Mouse (Mus musculus) urinary bladder, adult 18-20 months (tissue): ENCODE measurements around the gene Hid1.
"Not testable (repeated sequence)": the region's sequence is repeated elsewhere in the genome, so short reads cannot be mapped to it uniquely, and the experiment has no call there.

Experiments used
- DNase-seq, 2 experiments: peaks; one replicate each; pipeline ENCODE4 v3.0.0; 2022; ENCODE audit warnings: low spot score in 2 of 2, mixed read lengths in 2 of 2

The Hid1 gene

DNA sequence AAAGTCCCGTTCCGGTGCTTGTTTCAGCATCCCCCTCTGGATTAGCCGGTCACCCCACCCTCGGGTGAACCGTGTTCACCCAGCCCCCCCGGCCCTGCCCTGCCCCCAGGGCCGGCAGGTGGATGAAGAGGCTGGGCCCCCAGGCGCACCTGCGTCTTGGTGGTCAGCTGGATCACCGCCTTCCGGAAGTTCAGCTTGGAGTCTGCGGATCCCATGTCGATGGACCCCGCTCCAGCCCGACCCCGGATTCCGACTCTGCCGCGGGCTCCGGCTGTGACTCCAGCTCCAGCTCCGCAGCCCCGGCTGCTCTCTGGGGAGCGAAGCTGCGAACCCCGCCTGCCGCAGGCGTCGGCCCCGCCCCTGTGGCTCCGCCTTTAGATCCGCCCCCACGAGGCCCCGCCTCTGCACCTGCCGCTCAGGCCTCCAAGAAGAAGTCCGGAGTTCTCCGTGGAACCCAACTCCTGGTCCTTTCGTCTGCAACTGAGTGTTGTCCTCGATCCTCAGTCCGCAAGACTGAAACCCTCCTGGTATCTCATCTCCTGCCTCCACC, at the start of gene Hid1:
Gene Hid1 (minus strand): TSS at position 362 of the 550 bp plus-strand sequence.
- DNase-seq, result peak; percentile 81 to 94

- no peak for DNase-seq
These were observed 42.0 kb upstream of the Hid1 start for GRCm38 (mm10) chr11:115409556-115409955.

DNA sequence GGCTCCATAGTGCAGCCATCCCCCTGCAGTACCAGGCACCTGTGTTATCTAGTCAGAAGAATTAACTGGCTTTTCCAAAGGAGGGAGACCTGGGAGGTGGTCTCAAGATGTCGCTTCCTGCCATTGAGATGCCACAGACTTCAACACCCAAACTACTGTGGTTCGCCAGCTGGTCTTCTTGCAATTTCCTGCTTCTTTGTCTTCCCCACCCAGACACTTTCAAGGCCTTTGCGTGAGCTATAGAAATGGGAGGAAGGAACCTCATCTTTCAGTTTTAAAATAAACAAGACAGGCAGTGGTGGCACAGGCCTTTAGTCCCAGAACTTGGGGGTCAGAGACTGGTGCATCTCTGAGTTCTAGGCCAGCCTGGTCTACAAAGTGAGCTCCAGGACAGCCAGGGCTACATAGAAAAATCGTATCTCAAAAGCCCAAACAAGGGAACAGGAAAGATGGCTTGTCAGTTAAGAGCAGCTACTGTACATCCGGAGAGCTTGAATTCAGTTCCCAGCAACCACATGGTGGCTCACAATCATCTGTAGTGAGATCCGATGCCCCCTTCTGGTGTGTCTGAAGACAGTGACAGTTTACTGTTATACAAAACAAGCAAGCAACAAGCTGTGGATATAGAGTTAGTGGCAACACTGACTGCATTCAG, 40.8 kb upstream of the Hid1 start:
- DNase-seq, result no peak

DNA sequence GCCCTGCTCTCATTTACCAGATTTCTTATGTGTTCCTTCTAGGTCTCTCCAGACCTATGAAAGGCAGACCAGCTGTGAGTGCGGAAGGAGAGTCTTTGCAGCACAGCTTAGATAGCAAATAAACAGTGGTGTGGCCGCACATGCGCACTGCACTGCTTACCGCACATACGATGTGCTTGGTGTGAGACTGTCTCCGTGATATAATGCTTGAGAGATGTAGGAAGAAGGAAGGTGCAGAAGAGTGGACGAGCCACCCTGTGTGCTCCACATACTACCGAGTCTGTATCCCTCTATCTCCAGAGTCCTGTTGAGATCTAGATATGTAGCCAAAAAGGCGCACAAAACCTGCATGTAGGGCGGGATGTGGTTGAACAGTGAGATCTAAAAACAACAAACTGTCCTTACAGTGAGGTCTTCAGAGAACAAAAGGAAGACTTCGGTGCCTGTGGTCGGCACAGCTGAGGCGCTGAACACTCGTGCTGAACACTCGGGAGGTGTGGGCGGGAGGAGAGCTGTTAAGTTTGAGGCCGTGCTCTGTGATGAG, 39.4 kb upstream of the Hid1 start:
- no peak for DNase-seq

GRCm38 (mm10) chr11:115405723-115406122, 38.2 kb upstream of the Hid1 start:
- DNase-seq, result no peak

GRCm38 (mm10) chr11:115403338-115404124, 36.0 kb upstream of the Hid1 start, which contains the start of gene Mrpl58:
TSS of gene Mrpl58 (plus strand) at chr11:115403752.
- DNase-seq, result peak; percentile 74 to 94

GRCm38 (mm10) chr11:115400630-115401391, 33.3 kb upstream of the Hid1 start:
- no peak for DNase-seq

DNA sequence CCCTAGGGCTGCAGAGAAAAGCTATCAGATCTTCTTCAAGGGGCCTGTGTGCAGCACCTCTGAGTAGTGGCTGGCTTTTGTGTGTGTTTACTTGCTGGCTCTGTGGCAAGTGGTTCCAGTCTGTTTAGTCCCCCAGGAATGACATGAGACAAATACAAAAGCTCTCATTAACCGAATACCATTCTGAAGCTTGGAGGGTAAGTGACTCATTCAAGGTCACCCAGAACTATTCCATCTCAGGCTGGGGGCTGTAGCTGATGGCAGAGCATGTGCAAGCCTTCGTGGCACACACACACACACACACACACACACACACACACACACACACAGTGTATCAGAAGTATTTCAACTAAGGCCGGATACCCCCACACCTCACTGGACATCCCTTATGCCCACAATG, 32.6 kb upstream of the Hid1 start:
- no peak for DNase-seq

GRCm38 (mm10) chr11:115398085-115398484, 30.5 kb upstream of the Hid1 start:
- no peak for DNase-seq

DNA sequence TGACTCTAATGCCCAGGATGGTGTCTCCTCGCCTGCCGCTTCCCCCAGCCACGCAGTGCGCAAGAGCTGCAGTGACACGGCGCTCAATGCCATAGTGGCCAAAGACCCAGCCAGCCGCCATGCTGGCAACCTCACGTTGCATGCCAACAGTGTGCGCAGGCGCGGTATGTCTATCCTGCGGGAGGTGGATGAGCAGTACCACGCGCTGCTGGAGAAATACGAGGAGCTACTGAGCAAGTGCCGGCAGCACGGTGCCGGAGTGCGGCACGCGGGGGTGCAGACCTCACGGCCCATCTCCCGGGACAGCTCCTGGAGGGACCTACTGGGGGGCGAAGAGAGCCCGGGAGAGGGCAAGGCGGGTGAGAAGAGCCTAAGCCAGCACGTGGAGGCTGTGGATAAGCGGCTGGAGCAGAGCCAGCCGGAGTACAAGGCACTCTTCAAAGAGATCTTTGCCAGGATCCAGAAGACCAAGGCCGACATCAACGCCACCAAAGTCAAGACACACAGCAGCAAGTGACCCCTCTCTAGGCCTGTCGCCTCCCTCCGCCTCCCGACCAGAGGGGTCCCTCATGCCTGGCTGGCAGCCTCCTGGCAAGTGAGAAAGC, 26.3 kb upstream of the Hid1 start:
- no peak for DNase-seq

GRCm38 (mm10) chr11:115391358-115391757, 23.8 kb upstream of the Hid1 start:
- no peak for DNase-seq

DNA sequence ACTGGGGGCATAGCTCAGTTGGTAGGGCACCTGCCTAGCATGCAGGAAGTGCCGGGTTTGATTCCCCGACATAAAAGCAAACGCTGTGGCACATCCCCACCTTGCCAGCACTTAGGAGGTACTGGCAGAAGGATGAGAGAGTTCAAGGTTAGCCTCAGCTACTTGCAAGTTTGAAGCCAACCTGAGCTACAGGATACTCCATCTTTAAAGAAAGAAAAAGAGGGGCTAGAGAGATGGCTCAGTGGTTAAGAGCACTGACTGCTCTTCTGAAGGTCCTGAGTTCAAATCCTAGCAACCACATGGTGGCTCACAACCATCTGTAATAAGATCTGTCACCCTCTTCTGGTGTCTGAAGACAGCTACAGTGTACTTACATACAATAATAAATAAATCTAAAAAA, 19.3 kb upstream of the Hid1 start:
- not testable (repeated sequence) for DNase-seq

GRCm38 (mm10) chr11:115384587-115384986, 17.0 kb upstream of the Hid1 start:
- DNase-seq, result no peak

GRCm38 (mm10) chr11:115383701-115384474, 16.3 kb upstream of the Hid1 start:
- DNase-seq, result no peak

- no peak for DNase-seq
These were observed 15.3 kb upstream of the Hid1 start for GRCm38 (mm10) chr11:115382891-115383290.

DNA sequence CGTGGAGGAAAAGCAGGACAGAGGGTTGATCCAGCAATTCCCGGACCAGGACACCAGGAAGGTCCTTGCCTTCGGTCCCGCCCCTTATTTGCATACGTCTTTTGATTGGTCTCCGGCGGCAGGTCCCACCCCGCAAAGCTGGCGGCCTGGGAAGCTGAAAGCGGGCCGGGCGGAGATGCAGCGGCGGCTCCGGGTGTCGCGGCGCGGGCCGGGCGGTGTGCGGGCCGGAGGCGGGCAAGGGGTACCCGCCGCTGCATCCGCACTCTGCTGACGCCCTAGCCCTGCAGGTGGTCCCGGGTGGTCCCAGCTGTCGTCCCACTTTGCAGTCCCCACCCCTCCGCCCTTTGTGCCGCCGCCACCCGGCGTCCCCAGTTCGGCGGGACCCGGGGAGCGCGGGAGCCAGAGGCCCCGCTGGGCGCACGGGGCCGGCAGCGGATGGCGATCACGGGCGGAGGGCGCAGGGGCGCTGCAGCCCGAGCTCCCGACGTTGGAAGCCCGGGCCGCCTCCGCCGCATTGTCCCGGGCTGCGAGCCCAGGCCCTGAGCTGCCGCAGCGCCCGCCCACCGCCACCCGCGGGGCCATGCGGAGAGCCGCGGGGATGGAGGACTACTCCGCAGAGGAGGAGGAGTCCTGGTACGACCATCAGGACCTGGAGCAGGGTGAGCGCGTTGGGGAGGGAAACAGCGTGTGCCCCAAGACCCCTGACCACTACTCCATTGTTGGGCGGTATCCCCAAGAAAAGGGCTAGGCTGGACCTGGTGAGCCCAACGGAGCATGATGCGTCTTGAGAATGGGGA, 14.4 kb upstream of the Hid1 start, which contains the start of gene Cdr2l:
Gene Cdr2l (plus strand): TSS at position 174 of the 797 bp plus-strand sequence.
- peak; percentile 84 to 87 for DNase-seq

GRCm38 (mm10) chr11:115381276-115381675, 13.7 kb upstream of the Hid1 start:
- no peak for DNase-seq

GRCm38 (mm10) chr11:115377854-115378253, 10.3 kb upstream of the Hid1 start:
- DNase-seq, result no peak

DNA sequence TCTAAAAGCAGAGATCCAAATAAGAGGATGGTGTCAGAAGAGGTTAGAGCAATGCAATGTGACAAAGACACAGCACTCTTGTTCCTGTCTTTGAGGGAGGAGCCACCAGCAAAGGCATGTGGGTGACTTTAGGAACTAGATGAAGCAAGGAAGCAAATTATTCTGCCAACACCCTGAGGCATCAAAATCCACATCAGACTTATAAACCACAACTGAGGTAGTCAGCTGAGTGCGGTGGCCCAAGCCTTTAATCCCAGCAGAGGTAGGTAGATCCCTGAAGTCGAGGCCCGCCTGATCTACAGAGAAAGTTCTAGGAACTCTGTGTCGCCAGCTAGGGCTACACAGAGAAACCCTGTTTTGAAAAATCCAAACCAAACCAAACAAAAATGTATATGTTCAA, 9.7 kb upstream of the Hid1 start:
- no peak for DNase-seq

GRCm38 (mm10) chr11:115376722-115377121, 9.2 kb upstream of the Hid1 start:
- DNase-seq, result no peak
